Mouse (Mus musculus) spleen, postnatal 36 days (tissue): ENCODE measurements around the gene Slc9a9.
A peak's percentile ranks its signal among the peaks of the same experiment; 100 is the strongest.
"Not testable (repeated sequence)": the region's sequence is repeated elsewhere in the genome, so short reads cannot be mapped to it uniquely, and the experiment has no call there.

Experiments
- DNase-seq, 2 experiments: peaks; one replicate each; pipeline ENCODE4 v3.0.0; 2022; ENCODE audit warnings: low spot score in 2 of 2, mixed read lengths in 1 of 2

Gene Slc9a9

DNA sequence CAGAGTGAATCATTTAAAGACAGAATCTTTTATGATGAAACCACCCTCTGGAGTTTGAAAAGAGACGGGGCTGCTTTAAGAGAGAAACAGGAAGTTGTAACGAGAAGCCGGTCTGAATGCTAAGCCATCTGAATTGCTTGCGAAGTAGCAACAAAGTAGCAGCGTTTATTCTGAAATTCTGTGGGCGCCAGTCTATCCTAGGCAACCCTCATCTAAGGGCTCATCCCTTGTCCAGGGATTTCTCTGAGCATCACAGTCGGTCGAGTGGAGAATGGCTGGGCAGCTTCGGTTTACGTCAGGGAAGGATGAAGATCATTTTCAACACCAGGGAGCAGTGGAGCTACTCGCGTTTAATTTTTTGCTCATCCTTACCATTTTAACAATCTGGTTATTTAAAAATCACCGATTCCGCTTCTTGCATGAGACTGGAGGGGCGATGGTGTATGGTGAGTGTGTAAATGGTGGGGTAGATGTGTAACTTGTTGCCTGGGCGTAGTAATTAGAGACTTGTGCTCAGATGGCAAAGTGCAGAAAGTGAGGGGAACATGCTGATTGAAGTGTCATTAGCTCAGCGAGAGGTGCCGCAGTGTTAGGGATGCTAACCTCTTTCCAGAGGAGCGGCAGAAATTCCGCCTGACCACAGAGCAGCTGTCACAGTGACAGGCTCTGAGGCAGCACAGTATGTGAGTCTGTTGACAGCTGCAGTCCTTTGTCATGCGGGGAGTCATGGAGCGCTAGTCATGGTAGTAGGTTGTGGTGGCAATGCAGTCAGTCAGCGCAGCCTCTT is at the start of gene Slc9a9:
Gene Slc9a9 (plus strand): TSS at position 119 of the 787 bp plus-strand sequence.
- peak; percentile 28 for DNase-seq

- DNase-seq: no peak
These were observed 49.4 kb upstream of the Slc9a9 start for GRCm38 (mm10) chr9:94620342-94620741.

DNA sequence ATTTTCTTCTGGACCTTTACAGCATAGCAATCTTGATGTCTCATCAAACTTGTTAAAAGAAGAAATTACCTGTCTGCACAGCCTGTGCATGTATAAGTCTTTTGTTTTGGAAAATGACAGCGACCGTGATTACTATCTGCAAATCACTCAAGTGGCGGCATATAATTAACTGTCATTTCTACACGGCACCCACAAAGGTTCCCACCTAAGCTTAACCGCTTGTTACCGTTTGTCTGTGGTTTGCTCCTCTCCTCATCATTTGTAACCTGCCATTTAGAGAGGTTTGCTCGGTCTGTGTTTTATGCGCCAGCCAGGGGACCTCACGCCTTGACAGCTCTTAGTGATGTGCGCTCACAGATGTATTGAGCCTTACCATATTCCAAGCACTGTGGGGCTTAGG is 48.9 kb upstream of the Slc9a9 start:
- no peak for DNase-seq

GRCm38 (mm10) chr9:94621902-94622301 is 47.8 kb upstream of the Slc9a9 start:
- DNase-seq: no peak

GRCm38 (mm10) chr9:94626737-94627136 is 43.0 kb upstream of the Slc9a9 start:
- no peak for DNase-seq

DNA sequence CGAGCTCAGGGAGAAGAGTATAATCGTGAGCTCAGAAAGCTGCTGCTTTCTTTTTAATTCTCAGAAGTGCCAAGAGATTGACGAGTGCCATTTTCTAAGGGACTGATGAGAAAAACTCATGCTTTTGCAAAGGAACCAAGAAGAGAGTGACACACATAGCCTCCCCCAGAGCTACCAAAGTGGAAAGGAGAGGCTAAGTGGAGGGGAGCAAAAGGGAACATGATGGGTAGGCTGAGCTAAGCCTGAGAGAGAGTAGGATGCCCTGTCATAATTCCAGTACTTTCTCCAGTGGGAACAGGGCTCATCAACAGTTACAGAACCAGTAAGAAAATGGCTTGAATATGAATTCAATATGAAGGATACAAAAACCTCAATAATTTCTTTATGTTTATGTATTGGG is 40.8 kb upstream of the Slc9a9 start:
- DNase-seq: no peak

DNA sequence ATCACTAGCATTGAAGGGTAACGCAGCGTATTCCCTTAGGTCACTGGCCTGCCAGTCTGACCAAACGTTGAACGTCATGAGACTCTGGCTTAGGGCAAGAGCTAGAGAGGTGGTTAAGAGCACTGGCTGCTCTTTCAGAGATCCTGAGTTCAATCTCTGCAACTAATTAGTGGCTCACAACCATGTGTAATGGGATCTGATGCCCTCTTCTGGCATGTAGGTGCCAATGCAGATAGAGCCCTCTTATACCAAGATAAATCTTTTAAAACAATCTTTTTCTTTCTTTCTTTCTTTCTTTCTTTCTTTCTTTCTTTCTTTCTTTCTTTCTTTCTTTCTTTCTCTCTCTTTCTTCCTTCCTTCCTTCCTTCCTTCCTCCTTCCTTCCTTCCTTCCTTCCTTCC is 35.4 kb upstream of the Slc9a9 start:
- not testable (repeated sequence) for DNase-seq

DNA sequence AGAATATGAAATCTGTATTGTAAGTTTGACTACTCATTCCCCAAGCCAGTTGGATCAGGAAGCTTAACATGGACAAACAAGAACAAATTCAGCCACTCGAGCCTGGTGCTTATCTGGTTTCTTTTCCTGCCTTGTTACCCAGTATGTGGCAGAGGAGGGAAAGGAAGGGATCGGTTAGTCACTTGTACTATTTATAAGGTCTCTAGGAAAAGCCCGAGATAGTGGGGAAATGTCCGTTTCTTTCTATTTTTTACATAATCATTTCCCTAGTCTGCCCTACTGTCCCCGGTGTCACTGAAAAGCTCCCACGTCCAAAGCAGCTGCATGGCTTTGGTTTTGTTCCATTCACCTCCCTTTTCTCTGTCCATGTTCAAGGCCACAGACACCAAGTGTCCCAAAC is 24.1 kb upstream of the Slc9a9 start:
- DNase-seq: no peak

- DNase-seq: no peak
These were observed 22.3 kb upstream of the Slc9a9 start for GRCm38 (mm10) chr9:94647425-94647824.

DNA sequence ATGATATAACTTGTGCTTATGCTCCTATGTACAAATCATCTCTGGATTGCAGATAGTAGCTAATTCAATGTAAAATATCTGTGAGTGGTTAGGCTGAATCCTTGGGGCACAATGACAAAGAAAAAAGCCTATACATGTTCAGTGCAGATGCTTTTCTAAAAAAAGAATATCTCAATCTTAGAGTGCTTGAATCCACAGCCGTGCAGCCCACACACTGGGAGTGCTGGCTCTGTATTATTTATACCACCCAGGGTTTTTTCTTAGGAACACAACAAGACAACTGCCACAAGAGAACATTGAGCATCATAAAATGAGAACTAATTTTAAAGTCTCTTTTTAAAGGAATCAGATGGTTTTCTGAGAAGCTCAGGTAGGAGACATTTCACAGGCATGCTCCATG is 19.7 kb upstream of the Slc9a9 start:
- no peak for DNase-seq

DNA sequence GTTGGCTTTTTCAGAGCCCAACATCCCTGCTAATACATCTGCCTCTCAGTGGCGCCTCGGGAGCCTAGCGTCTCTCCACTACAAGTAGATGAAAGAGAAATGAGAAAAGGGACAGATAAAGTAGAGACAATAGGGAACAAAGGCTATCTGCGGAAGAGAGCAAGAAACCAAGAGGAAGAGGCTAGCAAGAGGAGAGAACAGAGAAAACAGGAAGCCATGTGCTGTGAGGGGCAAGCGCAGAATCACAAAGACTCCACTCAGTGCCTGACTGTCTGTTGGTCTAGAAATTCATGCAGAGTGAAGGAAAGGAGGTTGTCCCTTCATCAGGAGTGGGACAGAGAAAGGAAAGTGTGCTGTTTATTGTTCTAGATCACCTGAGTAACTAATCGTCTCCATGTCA is 16.5 kb upstream of the Slc9a9 start:
- no peak for DNase-seq

- DNase-seq: no peak
These were observed 15.9 kb upstream of the Slc9a9 start for GRCm38 (mm10) chr9:94653827-94654226.

DNA sequence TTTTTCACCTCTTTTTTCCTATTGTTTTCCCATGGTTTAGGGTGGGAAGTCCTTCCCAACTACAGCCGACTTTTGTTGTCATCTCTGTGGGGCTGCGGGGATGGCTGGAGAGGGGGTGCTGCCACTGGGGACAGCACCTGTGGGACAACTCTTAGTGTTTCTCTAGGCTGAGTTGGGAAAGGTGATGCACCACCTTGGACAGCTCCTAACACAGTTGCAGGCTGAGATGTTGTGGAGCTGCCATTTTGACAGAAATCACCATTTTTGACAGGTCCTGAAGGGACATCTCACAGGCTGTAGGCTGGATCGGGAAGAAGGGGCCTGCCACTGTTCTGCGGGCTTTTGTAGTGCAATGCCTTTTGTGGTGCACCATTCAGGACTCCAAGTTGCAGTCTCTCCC is 13.4 kb upstream of the Slc9a9 start:
- no peak for DNase-seq

- DNase-seq: no peak
These were observed 10.1 kb upstream of the Slc9a9 start for GRCm38 (mm10) chr9:94659401-94660152.

- DNase-seq: no peak
These were observed 7.9 kb upstream of the Slc9a9 start for GRCm38 (mm10) chr9:94661768-94662167.

DNA sequence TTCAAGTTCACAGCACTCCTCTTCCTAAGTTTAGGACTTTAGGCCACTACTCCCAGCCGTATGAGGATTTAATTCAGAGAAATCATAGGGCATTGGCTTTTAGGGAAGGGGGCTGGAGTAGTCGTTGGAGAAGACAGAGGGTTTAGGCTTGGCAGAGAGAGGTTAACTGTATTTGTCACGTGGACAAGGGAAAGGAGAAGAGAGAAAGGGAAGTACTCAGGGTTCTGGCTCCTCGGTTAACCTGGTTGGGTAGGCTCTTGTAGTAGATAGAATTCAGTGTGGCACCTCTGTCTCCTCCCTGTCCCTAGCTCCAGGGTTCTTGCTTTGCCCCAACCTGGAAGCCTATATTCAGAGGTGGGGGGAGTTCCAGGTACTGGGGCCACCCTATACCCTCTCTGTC is 4.5 kb upstream of the Slc9a9 start:
- DNase-seq: peak; percentile 13 to 29

DNA sequence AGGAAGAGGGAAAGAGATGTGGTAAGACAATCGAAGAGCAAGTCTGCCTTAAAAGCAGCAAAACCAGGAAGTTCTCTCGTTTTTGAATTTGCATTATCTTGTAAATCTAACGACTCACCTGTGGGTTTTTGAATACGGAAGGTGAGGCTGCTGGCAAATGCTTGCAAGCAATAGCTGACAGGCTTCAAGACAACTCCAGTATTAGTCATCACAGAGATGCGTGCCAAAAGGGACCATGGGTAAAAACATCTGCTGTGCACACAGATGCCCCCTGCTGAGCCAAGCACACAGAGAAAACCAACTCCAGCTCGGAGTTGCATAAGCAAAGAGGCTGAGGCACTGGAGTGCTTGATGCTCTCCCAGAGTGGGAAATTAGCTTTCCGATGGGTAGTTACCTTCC is 1.1 kb upstream of the Slc9a9 start:
- DNase-seq: peak; percentile 33 to 39

GRCm38 (mm10) chr9:94670704-94671103 is 995 bp downstream of the Slc9a9 start:
- DNase-seq: no peak

DNA sequence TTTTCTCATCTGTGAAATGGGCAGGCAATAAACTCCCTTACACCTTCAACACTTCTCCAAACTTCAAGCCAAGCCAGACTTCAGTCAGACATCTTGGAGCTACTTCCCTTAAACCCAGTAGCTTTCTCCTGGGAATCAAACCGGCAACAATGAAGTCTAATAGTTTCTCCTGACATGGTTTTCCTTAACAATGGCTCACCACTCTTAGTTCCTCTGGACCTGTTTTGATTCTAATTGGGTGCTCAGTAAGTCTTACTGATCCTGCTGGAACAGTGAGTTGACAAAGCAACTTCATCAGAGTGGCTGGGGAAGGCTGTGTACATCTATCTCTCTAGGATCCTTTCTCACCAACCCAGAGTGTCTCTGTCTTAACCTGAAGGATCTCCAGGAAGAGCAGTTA is 5.0 kb downstream of the Slc9a9 start:
- DNase-seq: no peak

GRCm38 (mm10) chr9:94678021-94678655 is 8.4 kb downstream of the Slc9a9 start:
- no peak for DNase-seq

- no peak for DNase-seq
These were observed 10.9 kb downstream of the Slc9a9 start for GRCm38 (mm10) chr9:94680468-94681094.

DNA sequence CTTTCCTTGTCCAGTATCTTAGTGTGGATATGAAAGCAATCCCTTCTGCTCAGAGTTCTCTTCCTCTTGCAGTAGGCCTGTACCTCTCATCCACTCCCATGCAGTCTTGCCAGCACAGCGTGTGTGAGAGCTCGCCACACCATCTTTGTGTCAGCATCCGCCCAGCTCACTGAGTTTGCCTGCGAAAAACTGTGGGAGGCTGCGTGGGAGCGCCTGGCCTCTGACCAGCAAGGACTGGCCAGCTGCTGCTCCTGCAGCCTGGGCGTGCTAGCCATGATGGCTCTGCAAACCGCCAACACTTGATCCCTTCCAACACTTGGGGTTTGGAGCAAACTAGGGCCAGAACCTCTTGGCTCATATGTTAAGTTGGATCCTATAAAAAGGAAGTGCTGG is 11.4 kb downstream of the Slc9a9 start:
- DNase-seq: no peak
